Mouse (Mus musculus) liver, postnatal 0 days (tissue): ENCODE measurements at regions not wholly inside any gene's neighbourhood (a gene's known extent, or its start where the extent isn't known, plus 50 kb on each side); places are given as distances from the start of the nearest gene placed in this dataset.

ENCODE experiments used
- CTCF ChIP-seq: sonication (generic); IDR thresholded peaks from 2 replicates; pipeline ENCODE4 v1.5.1; 2016; ENCODE audit warnings: antibody characterized with exemption, low read depth
- EP300 ChIP-seq: IDR thresholded peaks from 2 replicates; pipeline ENCODE4 v1.6.1; 2016; ENCODE audit warnings: antibody characterized with exemption, low read depth, mild to moderate bottlenecking

DNA sequence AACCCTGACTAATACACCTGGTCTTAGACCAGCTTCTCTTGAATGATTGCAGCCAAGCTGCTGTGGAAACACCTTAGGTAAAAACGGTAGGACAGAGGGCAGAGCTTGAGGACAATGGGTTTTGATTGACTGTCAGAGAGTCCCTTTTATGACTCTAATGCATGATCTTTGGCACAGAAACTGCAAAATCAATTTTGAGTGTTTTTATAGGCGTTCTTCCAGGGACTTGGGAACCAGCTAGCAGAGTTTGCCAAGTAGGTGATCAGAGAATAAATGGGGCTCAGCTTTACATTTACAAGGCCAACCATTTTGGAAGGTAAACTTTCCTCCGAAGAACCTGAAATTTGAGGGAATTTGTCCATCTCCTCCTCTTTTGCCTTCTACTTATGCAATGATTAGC, 213.6 kb upstream of the Far2 start:
- TF ChIP-seq CTCF, result no peak
- no peak for TF ChIP-seq EP300
